Mouse (Mus musculus) heart, adult 2 months (tissue): ENCODE measurements around the gene A130010J15Rik.

Experiments
- EP300 ChIP-seq: fragments of 200-500 bp; IDR thresholded peaks from 2 replicates; pipeline ENCODE4 v1.6.1; 2011; ENCODE audit warnings: low read depth, low read length, control low read depth; ENCODE audit not compliant: insufficient read depth
- POLR2A ChIP-seq: fragments of 200-500 bp; IDR thresholded peaks from 2 replicates; pipeline ENCODE4 v1.6.1; 2011; ENCODE audit warnings: mild to moderate bottlenecking, low read depth, low read length, control low read depth; ENCODE audit not compliant: insufficient read depth

DNA sequence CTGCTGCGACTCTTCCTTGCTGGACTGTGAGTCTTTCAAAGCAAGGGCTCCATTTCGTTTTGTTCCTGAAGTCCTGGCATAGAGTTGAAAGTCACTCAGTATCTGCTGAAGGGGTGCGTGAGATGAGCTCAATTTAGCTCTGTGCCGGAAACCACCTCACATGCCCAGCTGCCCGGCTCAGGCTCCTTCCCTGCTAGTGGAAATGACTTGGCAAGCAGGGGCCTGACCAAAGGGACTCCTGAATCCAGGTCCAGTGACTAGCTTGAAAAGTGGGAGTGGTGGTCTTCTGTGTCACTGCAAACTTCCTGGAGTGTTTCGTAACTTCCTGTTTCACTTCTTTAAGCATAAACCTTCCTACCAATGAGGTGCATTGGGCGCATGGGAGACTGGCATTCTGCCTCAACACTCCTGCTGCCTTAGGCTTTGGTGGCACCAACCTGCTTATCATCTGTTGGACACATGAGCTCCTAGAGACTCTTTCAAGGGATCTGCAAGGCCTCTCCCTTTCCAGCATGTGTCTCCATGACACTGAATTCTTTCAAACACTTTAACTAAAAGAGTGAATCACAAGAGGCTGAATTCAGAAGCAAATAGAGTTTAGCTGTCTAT is 23.9 kb downstream of the A130010J15Rik start:
- TF ChIP-seq EP300 (no peak), POLR2A (no peak)
